Mouse (Mus musculus) stomach, adult 2 months (tissue): ENCODE data around the gene Atp6ap1. TPM values are rescaled to one million over a fixed set of nuclear protein-coding genes. Genes with fewer than 3 reads are reported as not detected.

Experiments
- polyA plus RNA-seq: library from polyadenylated mRNA; depleted of rRNA; stranded (reverse); fragments of >200 nt; gene quantifications from 2 replicates; pipeline ENCODE4 v1.2.3, GENCODE M21; 2012; rRNA removed

Atp6ap1 gene
- polyA plus RNA-seq = 122 and 133 TPM in 2 replicates

DNA sequence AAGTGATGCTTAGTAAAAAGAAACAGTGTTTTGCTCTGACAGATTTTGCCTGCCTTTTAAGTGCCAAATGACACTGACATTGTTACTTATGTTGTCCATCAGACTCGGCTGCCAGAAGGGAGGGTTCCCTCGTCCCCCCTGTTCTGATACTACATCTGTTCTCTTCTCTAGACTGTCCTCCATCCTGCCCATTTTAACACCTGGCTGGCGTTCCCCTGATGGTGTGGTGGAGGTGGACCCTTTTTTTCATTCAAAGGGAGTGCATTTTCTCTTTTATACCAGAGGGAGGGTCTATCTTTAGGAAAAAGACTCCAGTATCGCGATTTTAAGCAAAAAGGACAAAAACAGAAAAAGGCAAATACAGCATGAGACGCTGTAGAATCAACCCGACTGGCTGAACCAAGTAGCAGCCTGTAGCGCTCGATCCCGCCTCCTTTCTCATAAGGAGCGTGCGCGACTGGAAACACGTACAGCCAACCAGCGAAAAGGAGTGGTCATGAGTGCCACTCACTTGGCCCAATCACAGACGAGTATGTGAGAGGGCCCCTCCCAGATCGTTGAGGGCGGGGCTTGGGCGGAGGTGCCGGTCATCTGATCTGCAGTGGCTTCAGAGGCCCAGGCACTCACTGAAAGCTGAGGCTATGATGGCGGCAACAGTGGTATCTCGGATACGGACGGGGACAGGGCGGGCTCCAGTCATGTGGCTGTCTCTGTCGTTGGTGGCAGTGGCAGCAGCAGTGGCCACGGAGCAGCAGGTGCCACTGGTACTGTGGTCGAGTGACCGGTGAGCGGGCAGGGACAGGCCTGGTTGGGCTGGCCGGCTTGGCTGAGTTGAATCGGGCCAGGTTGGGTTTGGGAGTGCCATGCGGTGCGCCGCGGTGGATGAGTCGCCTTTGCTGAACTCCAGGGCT lies at the start of gene Atp6ap1:
Gene Atp6ap1, plus strand, starts transcription at position 560 of the 911 bp plus-strand sequence.

GRCm38 (mm10) chrX:74249615-74250014 lies 47.3 kb upstream of the Atp6ap1 start, which contains the start of gene Flna:
Gene Flna (minus strand): TSS chrX:74249820.

GRCm38 (mm10) chrX:74254153-74254887 lies 42.6 kb upstream of the Atp6ap1 start, which contains the start of gene Emd:
Gene Emd (plus strand): TSS chrX:74254687.

GRCm38 (mm10) chrX:74270062-74270901 lies 26.6 kb upstream of the Atp6ap1 start, which contains the start of gene Rpl10:
Gene Rpl10 (plus strand): TSS chrX:74270812.

DNA sequence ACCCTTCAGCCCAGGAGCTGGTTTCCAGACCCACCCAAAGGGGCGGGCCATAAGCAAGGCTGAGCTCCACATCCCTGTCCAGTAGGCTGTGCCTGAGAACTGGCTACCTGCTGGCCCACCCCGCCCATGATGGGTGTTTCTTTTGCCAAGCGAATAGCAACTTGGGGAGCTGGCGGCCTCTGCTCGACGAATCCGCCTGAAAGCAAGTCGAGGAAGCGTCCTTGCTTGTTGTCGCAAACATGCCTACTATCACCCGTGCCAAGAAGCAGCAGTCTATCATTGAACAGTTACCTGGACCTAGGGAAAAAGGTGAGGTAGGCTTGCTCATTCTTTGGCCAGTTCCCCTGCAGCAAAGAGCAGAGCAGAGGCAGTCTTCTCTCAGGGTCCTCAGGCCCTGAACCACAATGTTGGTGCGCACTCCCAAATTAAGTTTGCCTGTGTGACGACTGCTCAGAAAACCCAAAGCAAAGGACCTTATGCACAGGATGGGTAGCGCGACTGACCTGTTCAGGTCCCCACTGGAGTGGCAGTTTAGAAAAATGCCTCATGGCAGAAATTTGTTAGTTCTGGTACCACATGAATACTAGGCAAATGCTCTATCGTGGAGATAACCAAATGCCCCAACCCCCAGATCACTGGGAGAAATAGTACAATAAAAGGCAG lies 15.0 kb upstream of the Atp6ap1 start, which contains the start of the genes Taz and Dnase1l1:
Gene Taz, plus strand, starts transcription at position 181 of the 663 bp plus-strand sequence.
Gene Dnase1l1, minus strand, starts transcription at position 606 of the 663 bp plus-strand sequence.

DNA sequence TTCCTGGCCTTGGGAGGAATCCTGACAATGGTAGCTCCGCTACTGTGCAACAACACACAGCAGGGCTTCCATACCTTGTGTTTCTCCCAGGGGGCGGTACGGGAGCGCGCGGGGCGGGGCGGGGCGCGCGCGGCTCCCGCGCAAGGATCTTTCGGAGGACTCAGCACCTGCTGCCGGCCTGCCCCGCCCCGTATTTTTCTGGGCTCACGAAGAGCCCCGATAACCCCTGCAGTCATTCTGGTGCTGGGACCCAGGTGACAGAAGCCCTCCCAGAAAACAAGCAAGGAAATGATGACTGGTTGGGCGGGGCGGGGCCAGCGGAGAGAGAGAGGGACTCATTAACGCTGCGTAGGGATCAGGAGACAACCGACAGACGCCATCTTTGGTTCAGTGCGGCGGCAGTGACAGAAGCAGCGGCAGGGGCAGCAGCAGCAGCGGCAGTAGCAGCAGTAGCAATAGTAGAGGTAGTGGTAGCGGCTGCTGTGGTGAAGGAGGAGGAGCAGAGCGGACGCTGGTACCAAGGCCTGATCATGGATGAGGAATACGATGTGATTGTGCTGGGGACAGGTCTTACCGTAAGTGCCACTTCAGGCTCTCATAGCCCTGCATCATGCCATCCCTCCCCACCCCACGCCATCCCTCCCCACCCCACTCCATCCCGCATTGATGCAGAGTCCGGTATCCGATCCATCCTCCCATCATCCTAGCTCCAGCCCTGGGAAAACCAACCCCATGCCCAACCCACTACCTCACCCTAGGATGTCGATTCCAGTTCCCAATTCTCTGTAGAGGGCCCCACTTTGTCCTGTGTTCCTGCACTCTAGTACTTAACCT lies 8.2 kb downstream of the Atp6ap1 start, which contains the start of gene Gdi1:
Gene Gdi1, plus strand, starts transcription at position 132 of the 834 bp plus-strand sequence.

DNA sequence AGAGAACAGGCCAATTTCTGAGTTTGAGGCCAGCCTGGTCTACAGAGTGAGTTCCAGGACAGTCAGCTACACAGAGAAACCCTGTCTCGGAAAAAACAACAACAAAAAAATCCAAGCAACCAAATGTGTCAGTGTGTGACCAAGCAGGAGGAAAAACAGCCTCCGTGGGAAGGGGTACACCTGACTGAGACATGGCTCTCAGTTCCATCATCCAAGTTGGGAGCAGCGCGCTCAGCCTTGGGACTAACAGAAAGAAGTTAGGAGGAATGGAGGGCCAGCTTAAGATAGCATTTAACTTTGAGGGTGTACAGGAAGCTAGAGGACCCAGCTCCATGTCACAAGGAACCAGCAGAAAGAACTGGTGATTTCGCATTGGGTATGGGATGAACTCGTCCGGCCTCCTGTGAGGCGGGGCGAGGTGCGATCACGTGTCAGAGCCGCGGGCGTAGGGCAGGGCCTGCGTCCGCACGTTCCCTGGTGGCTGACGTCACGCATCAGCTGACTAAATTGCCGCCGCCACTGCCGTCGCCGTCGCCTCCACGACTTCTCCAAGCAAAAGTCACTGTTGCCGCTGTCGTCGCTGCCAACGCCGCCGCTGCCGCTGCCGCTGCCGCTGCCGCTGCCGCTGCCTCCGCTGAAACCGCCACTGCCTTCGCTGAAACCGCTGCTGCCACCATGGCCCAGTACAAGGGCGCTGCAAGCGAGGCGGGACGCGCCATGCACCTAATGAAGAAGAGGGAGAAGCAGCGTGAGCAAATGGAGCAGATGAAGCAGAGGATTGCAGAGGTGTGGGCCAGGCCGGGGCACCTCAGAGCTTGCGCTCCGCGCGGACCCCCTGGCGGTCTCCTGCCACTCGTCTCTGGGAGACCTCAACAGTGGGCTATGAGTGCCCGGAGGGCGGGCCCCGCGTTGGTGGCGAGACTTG lies 15.9 kb downstream of the Atp6ap1 start, which contains the start of gene Fam50a:
Gene Fam50a, plus strand, starts transcription at position 494 of the 925 bp plus-strand sequence.

DNA sequence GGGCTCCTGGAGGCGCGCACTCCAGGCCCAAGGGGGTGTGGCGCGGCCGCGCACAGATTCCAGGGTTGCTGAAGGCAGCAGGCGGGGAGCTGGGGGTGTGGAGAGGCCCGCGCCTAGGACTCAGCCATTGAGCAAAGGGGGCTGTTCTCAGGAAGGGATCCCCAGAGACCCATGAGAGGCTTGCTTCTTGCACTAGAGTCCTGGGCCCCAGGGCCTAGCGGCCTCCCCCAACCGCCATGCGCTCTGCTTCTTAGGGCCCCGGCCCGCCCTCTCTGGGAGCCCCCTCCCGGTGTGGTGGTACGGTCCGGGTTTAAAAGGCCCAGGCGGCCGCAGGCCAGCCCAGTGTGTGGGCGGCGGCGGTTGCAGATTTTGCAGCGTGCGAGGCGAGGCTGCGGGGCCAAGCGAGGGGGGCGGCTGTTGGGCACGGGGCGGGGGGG lies 31.8 kb downstream of the Atp6ap1 start, which contains the start of gene Plxna3:
Gene Plxna3, plus strand, starts transcription at position 342 of the 437 bp plus-strand sequence.

GRCm38 (mm10) chrX:74353467-74353770 lies 56.5 kb downstream of the Atp6ap1 start, which contains the start of gene Lage3:
Gene Lage3 (minus strand): TSS chrX:74353618.

Other genes with a start within 250 kb of the Atp6ap1 start
- not detected in 2 replicates for gene Opn1mw, start 169.6 kb upstream of the Atp6ap1 start, polyA plus RNA-seq
- gene Mecp2, start 161.7 kb upstream of the Atp6ap1 start, polyA plus RNA-seq = 1.00 and 1.5 TPM in 2 replicates
- gene Tex28, start 129.3 kb upstream of the Atp6ap1 start, polyA plus RNA-seq = not detected in 2 replicates
- gene Tktl1, start 119.8 kb upstream of the Atp6ap1 start, polyA plus RNA-seq = 0.03 TPM in 1 of 2 replicates, not detected in the other
- 724 and 737 TPM in 2 replicates for gene Flna, start 47.3 kb upstream of the Atp6ap1 start, polyA plus RNA-seq
- gene Emd, start 42.4 kb upstream of the Atp6ap1 start, polyA plus RNA-seq = 38.6 and 54.4 TPM in 2 replicates
- gene Rpl10, start 26.3 kb upstream of the Atp6ap1 start, polyA plus RNA-seq = 552 and 637 TPM in 2 replicates
- gene Taz, start 15.2 kb upstream of the Atp6ap1 start, polyA plus RNA-seq = 36.1 and 42.6 TPM in 2 replicates
- gene Dnase1l1, start 14.8 kb upstream of the Atp6ap1 start, polyA plus RNA-seq = 10.1 and 10.4 TPM in 2 replicates
- gene Gdi1, start 7.9 kb downstream of the Atp6ap1 start, polyA plus RNA-seq = 44.9 and 65.9 TPM in 2 replicates
- 5.9 and 12.8 TPM in 2 replicates for gene Fam50a, start 15.9 kb downstream of the Atp6ap1 start, polyA plus RNA-seq
- gene Plxna3, start 32.0 kb downstream of the Atp6ap1 start, polyA plus RNA-seq = 8.6 and 14.7 TPM in 2 replicates
- 15.4 and 21.1 TPM in 2 replicates for gene Lage3, start 56.5 kb downstream of the Atp6ap1 start, polyA plus RNA-seq
- 19.6 and 20.0 TPM in 2 replicates for gene Ubl4a, start 76.1 kb downstream of the Atp6ap1 start, polyA plus RNA-seq
- gene Slc10a3, start 76.3 kb downstream of the Atp6ap1 start, polyA plus RNA-seq = 8.9 and 12.9 TPM in 2 replicates
- gene Fam3a, start 96.2 kb downstream of the Atp6ap1 start, polyA plus RNA-seq = 17.4 and 18.0 TPM in 2 replicates
- 3.4 and 5.9 TPM in 2 replicates for gene Ikbkg, start 96.2 kb downstream of the Atp6ap1 start, polyA plus RNA-seq
- gene G6pdx, start 132.1 kb downstream of the Atp6ap1 start, polyA plus RNA-seq = 20.4 and 29.5 TPM in 2 replicates
- gene Gm6880, start 184.3 kb downstream of the Atp6ap1 start, polyA plus RNA-seq = not detected in 2 replicates